Mouse (Mus musculus): ENCODE measurements at regions not wholly inside any gene's neighbourhood (a gene's known extent, or its start where the extent isn't known, plus 50 kb on each side); places are given as distances from the start of the nearest gene placed in this dataset.
A peak's percentile ranks its signal among the peaks of the same experiment; 100 is the strongest.

DNA sequence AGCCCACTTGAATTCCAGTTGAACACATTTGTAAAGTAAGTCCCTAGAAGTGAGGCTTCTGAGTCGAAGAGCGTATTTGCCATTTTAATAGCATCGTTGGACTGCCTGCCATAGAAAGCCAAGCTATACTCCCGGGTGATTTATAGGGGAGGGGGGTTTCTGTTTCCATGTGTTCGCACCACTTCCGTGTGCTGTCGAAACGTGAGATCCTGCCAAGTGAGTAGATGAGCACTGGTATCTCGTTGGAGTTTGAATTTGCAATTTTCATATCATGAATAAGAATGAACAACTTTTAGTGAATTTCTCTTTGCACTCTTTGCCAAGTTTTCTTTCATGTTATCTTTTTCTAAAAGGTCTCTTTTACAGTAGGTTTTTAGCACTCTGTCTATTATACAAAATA is 128.7 kb downstream of the Tle3 start:
- no peak for DNase-seq (ENCODE audit: low spot score)

DNA sequence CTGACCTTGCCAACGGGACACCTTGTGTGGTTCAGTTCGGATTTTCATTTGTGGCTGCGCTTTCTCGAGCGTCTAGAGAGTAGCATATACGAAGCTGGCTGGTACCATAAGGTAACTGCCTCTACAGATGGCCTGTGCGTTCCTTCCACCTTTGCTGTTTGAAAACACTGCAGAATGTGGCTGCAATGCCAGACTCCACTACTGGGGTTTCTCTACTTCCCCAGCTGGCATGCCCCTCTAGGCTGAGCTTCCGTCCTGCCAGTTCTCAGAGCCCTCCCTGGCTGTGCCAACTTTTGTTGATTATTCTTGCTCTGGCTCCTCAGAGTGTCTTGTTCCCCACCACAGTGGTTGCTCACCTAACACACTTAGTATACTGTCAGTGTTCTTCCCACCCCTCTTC is 120.7 kb downstream of the Tle3 start:
- no peak for DNase-seq (ENCODE audit: low spot score)

DNA sequence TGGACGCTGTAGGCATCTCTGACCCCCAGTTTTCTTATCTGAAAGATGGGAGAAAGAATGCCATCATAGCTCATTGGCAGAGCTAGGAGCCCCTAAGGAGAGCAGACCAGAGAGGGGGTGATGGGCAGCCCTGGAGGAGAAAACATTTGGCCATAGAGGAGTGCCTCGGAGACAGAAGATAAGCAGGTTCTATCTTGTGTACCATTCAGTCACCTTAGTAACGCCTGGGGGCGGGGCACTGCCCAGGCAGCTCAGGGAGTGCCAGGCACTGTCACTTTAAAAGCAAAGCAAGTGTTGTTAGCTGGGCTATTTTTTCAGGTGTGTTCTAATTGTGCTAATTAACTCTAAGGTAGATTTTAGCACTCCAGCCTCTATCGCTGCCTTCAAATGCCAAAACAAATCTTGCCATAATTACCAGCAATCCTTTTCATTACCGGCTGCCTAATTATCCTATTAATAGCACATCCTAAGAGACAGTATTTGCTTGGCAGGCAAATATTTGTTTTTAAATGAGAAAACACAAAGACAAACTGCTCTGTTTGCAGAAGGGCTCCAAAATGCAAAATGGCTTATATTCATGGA is 119.1 kb downstream of the Tle3 start:
- DNase-seq (ENCODE audit: low spot score): peak; percentile 33

- DNase-seq (ENCODE audit: low spot score): no peak
Measured at GRCm38 (mm10) chr9:61489983-61490382, 117.8 kb downstream of the Tle3 start.

GRCm38 (mm10) chr9:61489147-61489546 is 117.0 kb downstream of the Tle3 start:
- DNase-seq (ENCODE audit: low spot score): no peak

DNA sequence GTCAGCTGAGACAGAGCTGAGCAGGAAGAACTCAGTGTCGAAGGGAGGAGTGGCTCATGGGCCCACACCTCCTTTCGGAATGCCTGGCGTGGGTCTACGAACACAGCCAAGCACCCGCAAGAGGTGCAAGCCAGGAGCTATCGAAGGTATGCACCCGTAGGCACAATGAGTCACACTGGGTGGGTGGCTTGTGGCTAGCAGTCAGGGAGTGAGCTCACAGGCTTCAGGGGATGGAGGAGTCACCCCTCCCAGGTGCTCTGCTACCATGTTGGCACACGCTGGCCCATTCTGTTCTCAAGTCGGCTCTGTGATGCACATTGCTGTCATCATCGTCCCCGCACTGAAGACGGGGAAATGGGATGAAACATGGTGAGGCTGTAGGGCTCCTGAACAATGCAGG is 115.7 kb downstream of the Tle3 start:
- DNase-seq (ENCODE audit: low spot score): peak; percentile 12

- no peak for DNase-seq (ENCODE audit: low spot score)
Measured at GRCm38 (mm10) chr9:61487146-61487545, 115.0 kb downstream of the Tle3 start.

- DNase-seq (ENCODE audit: low spot score): peak; percentile 20
Measured at GRCm38 (mm10) chr9:61484391-61484790, 112.2 kb downstream of the Tle3 start.

GRCm38 (mm10) chr9:61479626-61480025 is 107.5 kb downstream of the Tle3 start:
- DNase-seq (ENCODE audit: low spot score): no peak

DNA sequence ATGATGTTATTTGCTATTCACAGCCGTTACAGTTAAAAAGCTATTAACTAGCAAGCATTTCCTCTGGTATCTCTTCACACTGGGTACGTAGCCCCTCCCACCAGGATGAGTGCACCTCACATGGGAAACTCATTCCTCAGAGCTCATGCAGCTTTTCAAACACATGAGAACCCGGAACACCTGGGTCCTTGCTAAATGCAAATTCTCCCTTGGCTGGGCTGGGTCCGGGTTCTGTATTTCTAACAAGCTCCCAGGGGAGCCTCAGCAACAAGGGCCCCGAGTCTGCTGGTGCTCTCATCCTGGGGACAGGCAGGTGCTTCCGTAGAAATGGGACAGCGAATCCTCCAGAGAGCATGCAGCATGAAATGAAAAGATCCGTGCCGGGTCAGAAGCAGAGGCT is 106.7 kb downstream of the Tle3 start:
- no peak for DNase-seq (ENCODE audit: low spot score)

- no peak for DNase-seq (ENCODE audit: low spot score)
Measured at GRCm38 (mm10) chr9:61476351-61476750, 104.2 kb downstream of the Tle3 start.

DNA sequence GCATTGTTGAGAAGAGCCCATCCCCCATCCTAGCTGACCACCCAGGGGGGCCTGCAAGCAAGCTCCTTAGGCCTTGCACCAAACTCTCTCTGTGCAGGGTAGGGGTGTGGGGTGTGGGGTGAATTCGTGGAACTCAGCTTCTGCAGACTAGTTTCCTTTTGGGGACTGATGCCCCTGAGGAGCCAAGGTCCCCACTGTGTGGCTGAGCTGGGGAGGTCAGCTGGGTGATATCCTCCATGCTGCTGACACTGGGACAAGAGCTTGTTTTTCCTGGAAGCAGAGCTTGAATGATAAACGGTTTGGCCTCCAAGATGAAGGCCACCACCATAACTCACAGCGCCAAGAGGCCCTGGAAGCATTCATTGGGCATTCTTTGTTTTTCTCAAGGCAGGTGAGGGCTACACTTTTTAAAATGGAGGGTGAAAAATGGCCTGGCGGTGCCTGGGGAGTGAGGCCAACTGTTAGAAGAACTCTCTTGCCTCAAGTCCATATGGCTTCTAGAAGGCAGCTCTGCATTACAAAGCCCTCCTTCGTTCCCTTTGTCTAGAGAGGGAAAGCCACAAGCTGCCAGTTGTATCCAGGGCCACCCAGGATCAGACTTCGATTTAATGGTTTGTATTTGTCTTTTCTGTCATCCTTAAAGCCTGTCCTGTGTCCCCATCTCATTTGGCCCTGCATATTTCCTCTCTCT is 98.8 kb downstream of the Tle3 start:
- no peak for DNase-seq (ENCODE audit: low spot score)

DNA sequence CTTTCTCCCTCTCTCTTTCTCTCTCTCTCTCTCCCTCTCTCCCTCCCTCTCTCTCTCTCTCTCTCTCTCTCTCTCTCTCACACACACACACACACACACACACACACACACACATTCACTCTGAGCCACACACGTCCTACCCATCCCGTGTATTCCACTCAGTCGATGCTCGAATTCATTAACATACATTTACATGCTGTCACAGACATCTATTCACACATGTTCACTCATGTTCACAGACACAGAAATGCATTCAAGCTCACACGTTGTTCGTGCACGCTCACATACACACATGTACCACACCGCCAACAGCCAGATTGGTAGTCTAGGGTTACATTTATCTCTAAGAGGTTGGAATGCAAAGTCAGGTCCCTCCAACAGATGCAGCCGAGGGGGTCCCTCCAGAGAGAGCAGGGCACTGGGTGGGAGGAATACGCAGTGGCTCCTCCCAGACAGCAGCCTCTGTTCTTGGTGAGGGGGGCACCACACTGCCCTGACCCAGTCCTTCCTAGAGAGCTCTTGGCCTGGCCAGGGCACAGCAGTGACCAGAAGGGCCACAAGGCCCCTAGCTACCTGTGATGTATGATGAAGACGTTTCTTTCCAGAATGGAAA is 96.8 kb downstream of the Tle3 start:
- no peak for DNase-seq (ENCODE audit: low spot score)

DNA sequence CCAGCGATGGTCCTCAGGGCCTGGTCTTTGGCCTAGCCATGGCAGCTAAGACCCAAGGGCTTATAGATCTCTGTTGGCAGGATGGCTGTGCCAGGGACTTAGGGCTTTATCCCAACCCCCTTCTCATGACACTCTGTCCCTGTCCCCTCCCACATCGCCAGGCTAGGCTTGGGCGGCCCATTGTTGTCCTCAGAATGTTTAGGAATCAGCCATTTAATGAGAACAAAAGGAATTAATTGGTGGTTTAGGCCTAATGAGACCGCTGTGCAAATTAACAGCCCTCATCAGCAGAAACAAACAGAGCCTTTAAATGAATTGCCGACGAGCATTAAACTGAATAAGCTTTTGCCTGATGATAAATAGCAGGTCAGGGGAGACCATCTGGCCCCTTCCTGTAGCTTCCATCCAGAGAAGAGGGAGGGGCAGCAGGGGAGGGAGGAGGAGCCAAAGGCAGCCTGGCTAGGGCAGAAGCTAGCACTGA is 96.2 kb downstream of the Tle3 start:
- DNase-seq (ENCODE audit: low spot score): no peak
